Mouse (Mus musculus) heart, postnatal 0 days (tissue): ENCODE measurements around the gene Eipr1. TPM values are rescaled to one million over a fixed set of nuclear protein-coding genes. Genes with fewer than 3 reads are reported as not detected.
A peak's percentile ranks its signal among the peaks of the same experiment; 100 is the strongest.

Experiments used
- ATAC-seq: fragments of 200-750 bp; cut with Nextera tagmentation; 2 replicates; pipeline ENCODE4 v1.8.0; 2017; ENCODE audit warnings: low read depth, moderate number of reproducible peaks, moderate library complexity; ENCODE audit not compliant: insufficient read depth
- DNase-seq: peaks from one replicate; pipeline ENCODE4 v3.0.0-alpha.2; 2016; ENCODE audit warnings: low spot score
- H3K27ac ChIP-seq: fragments of 300-500 bp; sonication (generic); 2 replicates; pipeline ENCODE4 v1.5.1; 2014; ENCODE audit warnings: low read depth, mild to moderate bottlenecking
- H3K27me3 ChIP-seq: fragments of 300-500 bp; sonication (generic); 2 replicates; pipeline ENCODE4 v1.6.1; 2014; ENCODE audit warnings: low read length, mixed read lengths; ENCODE audit not compliant: control insufficient read depth, insufficient read depth
- H3K36me3 ChIP-seq: fragments of 300-500 bp; sonication (generic); replicated peaks from 2 replicates; pipeline ENCODE4 v1.6.1; 2014; ENCODE audit warnings: low read length, mixed read lengths; ENCODE audit not compliant: control insufficient read depth, insufficient read depth
- H3K4me1 ChIP-seq: fragments of 300-500 bp; sonication (generic); 2 replicates; pipeline ENCODE4 v1.6.1; 2014; ENCODE audit warnings: antibody characterized with exemption; ENCODE audit not compliant: control insufficient read depth, insufficient read depth
- H3K4me2 ChIP-seq: fragments of 300-500 bp; sonication (generic); 2 replicates; pipeline ENCODE4 v1.6.1; 2014; ENCODE audit warnings: low read depth, mild to moderate bottlenecking, low read length, moderate library complexity
- H3K4me3 ChIP-seq: fragments of 300-500 bp; sonication (generic); 2 replicates; pipeline ENCODE4 v1.5.1; 2014; ENCODE audit warnings: low read depth, low read length
- H3K9ac ChIP-seq: fragments of 300-500 bp; sonication (generic); replicated peaks from 2 replicates; pipeline ENCODE4 v1.6.1; 2014; ENCODE audit warnings: low read depth, low read length, mixed read lengths
- H3K9me3 ChIP-seq: fragments of 300-500 bp; sonication (generic); replicated peaks from 2 replicates; pipeline ENCODE4 v1.6.1; 2016; ENCODE audit warnings: low read length; ENCODE audit not compliant: control insufficient read depth
- CTCF ChIP-seq: IDR thresholded peaks from 2 replicates; pipeline ENCODE4 v1.5.1; 2016; ENCODE audit warnings: antibody characterized with exemption, control low read depth, low read depth
- EP300 ChIP-seq: IDR thresholded peaks from 2 replicates; pipeline ENCODE4 v1.6.1; 2016; ENCODE audit warnings: antibody characterized with exemption, low read depth
- WGBS: fragments of 180-500 bp; shearing (Covaris S2); extraction: QIAGEN DNeasy Blood & Tissue Kit; methylation state at CpG from one replicate; pipeline ENCODE4 v1.1.7; 2014; 5-methylcytosine and 5-hydroxymethylcytosine counted together
- polyA plus RNA-seq: library from polyadenylated mRNA; unstranded; fragments of >200 nt; fragmentation: Nextera tagmentation; extraction: Ambion mirVana; gene quantifications from 2 replicates; pipeline ENCODE4 v1.2.1, GENCODE M21; 2015
- total RNA-seq: library from RNA; depleted of rRNA; stranded (reverse); fragments of >200 nt; gene quantifications from 2 replicates; pipeline ENCODE4 v1.2.3, GENCODE M21; 2014; ENCODE audit warnings: low replicate concordance; rRNA removed

Gene Eipr1
- 29.3 and 32.0 TPM in 2 replicates for total RNA-seq
- polyA plus RNA-seq, result 13.0 and 16.4 TPM in 2 replicates

GRCm38 (mm10) chr12:28751508-28752263 is at the start of gene Eipr1:
Eipr1 (plus strand) TSS chr12:28751803.
- Histone ChIP-seq H3K27ac (peak within 1 kb of the TSS; percentile 64), H3K4me3 (peak within 1 kb of the TSS; percentile 78), H3K4me1 (peaks cover 12% of the 10 kb centered on the region), H3K36me3 (peaks cover 7% of the 10 kb centered on the region; the same call in 1 of the 2 replicates), H3K4me2 (peak within 1 kb of the TSS; percentile 95), H3K9me3 (no peaks in the 10 kb centered on the region), H3K27me3 (no peaks in the 10 kb centered on the region), H3K9ac (peak within 1 kb of the TSS; percentile 64)
- ATAC-seq (peak; percentile 84), DNase-seq (peak; percentile 96)
- TF ChIP-seq CTCF, result 0 out of 2 replicates have a peak, but pooled peaks have one; percentile 2
- TF ChIP-seq EP300, result no peak
- 4% methylated on average over 36 of the region's 36 CpGs for WGBS

- Histone ChIP-seq H3K9ac (no peak overlapping the region), H3K4me1 (no peaks in the 10 kb centered on the region; the same call in 1 of the 2 replicates), H3K27me3 (no peaks in the 10 kb centered on the region), H3K27ac (no peak overlapping the region), H3K4me3 (no peak overlapping the region), H3K36me3 (peaks cover 14% of the 10 kb centered on the region; the same call in 1 of the 2 replicates), H3K9me3 (no peaks in the 10 kb centered on the region), H3K4me2 (no peak overlapping the region)
- TF ChIP-seq EP300 (no peak), CTCF (no peak)
- WGBS, result 62% methylated on average over 12 of the region's 12 CpGs
- DNase-seq (no peak), ATAC-seq (no peak)
Measured at GRCm38 (mm10) chr12:28704381-28704780, 47.2 kb upstream of the Eipr1 start.

- no peak for TF ChIP-seq EP300
- TF ChIP-seq CTCF, result no peak
- ATAC-seq (no peak), DNase-seq (no peak)
- H3K9me3 ChIP-seq, result no peaks in the 10 kb centered on the region
- no peaks in the 10 kb centered on the region; the same call in 1 of the 2 replicates for H3K4me1 ChIP-seq
- H3K4me3 ChIP-seq, result no peak overlapping the region
- no peak overlapping the region for H3K9ac ChIP-seq
- 79% methylated on average over 6 of the region's 6 CpGs for WGBS
- no peak overlapping the region for H3K4me2 ChIP-seq
- H3K27me3 ChIP-seq, result no peaks in the 10 kb centered on the region
- no peak overlapping the region for H3K27ac ChIP-seq
- H3K36me3 ChIP-seq, result peaks cover 22% of the 10 kb centered on the region
Measured at GRCm38 (mm10) chr12:28705204-28705603, 46.4 kb upstream of the Eipr1 start.

GRCm38 (mm10) chr12:28708154-28708553 is 43.4 kb upstream of the Eipr1 start:
- Histone ChIP-seq H3K9me3 (no peaks in the 10 kb centered on the region), H3K4me2 (no peak overlapping the region), H3K27me3 (no peaks in the 10 kb centered on the region), H3K4me1 (no peaks in the 10 kb centered on the region), H3K4me3 (no peak overlapping the region), H3K36me3 (peaks cover 47% of the 10 kb centered on the region), H3K27ac (no peak overlapping the region), H3K9ac (no peak overlapping the region)
- DNase-seq (no peak), ATAC-seq (no peak)
- 81% methylated on average over 4 of the region's 4 CpGs for WGBS
- TF ChIP-seq EP300 (no peak), CTCF (no peak)

GRCm38 (mm10) chr12:28710566-28711185 is 40.9 kb upstream of the Eipr1 start:
- Histone ChIP-seq H3K9me3 (no peaks in the 10 kb centered on the region), H3K27me3 (no peaks in the 10 kb centered on the region), H3K4me2 (no peak overlapping the region), H3K4me1 (no peaks in the 10 kb centered on the region), H3K36me3 (peaks cover 61% of the 10 kb centered on the region), H3K9ac (no peak overlapping the region), H3K27ac (no peak overlapping the region), H3K4me3 (no peak overlapping the region)
- WGBS, result 81% methylated on average over 22 of the region's 22 CpGs
- no peak for ATAC-seq
- no peak for TF ChIP-seq CTCF
- no peak for TF ChIP-seq EP300
- no peak for DNase-seq
